Mouse (Mus musculus): ENCODE data around the gene Magi3. TPM values are rescaled to one million over a fixed set of nuclear protein-coding genes. Genes with fewer than 3 reads are reported as not detected.

Gene Magi3
- total RNA-seq, 2 experiments from 2014 or later: 28.8 to 29.9 TPM

DNA sequence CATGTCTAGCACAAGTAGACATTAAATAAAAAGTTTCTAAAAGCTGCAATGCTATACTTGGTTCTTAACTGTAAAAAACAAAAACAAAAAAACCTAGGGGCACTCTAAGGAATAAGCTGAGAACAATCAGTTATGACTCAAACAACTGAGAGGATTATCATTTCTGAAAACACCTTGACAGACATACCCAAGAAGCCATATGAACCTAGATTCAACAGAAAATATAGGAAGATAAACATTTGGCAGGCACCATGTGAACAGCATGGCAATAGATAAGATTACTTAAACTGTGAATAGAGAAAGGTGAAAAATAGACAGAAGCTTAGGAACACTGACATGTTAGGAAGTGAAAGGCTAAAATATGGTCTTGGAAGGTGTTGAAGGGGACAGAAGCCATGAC is 150.8 kb downstream of the Magi3 start:
- no peak for DNase-seq (ENCODE audit: extremely low spot score in 1 of 2, low spot score in 1 of 2)

- DNase-seq (ENCODE audit: extremely low spot score in 1 of 2, low spot score in 1 of 2): peak; percentile 8
These were observed 161.1 kb downstream of the Magi3 start for GRCm38 (mm10) chr3:104059001-104059622.

DNA sequence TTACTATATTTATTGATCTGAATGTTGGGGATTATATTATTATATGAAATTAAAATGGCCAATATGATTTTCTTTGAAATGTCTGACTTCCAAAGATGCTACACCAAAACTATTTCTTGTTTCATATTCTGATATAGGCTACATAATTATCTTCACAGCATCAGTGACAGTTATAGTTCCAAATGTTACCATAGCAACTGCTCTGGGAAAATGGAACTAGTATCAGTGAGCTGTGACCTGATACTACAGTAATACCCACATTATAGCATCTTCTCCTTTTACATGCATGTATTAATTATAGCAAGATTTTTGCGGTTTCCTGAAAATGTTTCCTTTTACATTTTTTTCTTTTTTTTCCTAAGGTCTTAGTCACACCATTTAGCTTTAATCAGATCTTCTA is 187.4 kb downstream of the Magi3 start:
- DNase-seq (ENCODE audit: extremely low spot score in 1 of 2, low spot score in 1 of 2): no peak

- DNase-seq (ENCODE audit: extremely low spot score in 1 of 2, low spot score in 1 of 2): no peak
These were observed 188.1 kb downstream of the Magi3 start for GRCm38 (mm10) chr3:104032086-104032485.

- no peak for DNase-seq (ENCODE audit: extremely low spot score in 1 of 2, low spot score in 1 of 2)
These were observed 193.2 kb downstream of the Magi3 start for GRCm38 (mm10) chr3:104026938-104027337.

- no peak for DNase-seq (ENCODE audit: extremely low spot score in 1 of 2, low spot score in 1 of 2)
These were observed 200.1 kb downstream of the Magi3 start for GRCm38 (mm10) chr3:104020101-104020500.

DNA sequence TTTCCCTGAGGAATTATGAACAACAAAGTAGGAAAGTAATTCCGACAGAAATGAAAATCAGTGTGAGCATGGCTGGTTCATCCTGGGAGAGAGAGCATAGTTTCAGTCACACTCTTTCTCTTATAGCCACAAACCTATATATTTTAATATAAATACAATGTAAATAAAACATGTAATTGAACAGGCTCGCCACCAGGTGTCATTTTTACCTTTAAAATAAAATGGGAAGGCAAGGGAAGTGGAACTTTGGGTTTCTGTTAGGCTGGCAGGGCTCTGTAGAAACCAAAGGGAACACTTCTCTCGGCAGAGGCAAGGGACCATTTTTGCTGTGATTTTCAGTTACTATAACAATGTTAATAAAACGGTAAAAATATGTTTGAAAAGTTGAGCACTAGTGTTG is 200.7 kb downstream of the Magi3 start:
- no peak for DNase-seq (ENCODE audit: extremely low spot score in 1 of 2, low spot score in 1 of 2)

- DNase-seq (ENCODE audit: extremely low spot score in 1 of 2, low spot score in 1 of 2): no peak
These were observed 202.2 kb downstream of the Magi3 start for GRCm38 (mm10) chr3:104017931-104018330.

- no peak for DNase-seq (ENCODE audit: extremely low spot score in 1 of 2, low spot score in 1 of 2)
These were observed 208.2 kb downstream of the Magi3 start for GRCm38 (mm10) chr3:104011972-104012371.

DNA sequence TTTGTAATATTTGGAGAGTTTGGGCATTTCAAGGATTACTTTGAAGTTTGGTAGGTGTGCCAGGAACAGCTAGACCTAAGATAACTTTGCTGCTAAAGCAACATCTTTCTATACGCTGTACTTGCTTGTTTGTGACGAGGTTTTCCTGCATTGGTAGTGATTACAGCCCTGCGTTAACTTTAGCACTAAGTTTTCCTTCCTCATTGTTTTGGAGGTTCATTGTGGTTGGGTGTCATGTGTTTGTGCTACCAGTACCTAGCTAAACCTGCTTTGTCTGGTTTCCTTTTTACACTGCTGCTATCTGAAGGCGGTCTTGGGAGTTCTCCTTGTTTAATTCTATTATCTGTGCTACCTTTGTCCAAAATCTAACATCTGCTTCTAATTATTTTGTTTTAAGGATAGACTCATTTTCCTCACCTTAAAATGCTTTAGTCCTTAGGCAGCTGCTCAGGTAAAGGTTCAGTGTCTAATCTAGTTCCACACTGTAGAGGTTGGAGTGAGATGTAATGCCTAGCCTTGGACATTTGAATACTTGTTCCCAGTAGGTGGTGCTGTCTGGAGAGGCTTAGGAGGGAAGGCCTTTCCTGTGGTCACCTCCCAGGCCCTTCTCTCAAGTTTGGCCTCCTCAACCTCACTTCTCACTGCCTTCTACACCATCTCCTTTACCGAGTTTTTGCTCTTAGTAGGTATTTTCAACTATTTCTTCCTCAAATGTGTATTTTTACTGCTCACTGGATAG is 210.1 kb downstream of the Magi3 start:
- no peak for DNase-seq (ENCODE audit: extremely low spot score in 1 of 2, low spot score in 1 of 2)

DNA sequence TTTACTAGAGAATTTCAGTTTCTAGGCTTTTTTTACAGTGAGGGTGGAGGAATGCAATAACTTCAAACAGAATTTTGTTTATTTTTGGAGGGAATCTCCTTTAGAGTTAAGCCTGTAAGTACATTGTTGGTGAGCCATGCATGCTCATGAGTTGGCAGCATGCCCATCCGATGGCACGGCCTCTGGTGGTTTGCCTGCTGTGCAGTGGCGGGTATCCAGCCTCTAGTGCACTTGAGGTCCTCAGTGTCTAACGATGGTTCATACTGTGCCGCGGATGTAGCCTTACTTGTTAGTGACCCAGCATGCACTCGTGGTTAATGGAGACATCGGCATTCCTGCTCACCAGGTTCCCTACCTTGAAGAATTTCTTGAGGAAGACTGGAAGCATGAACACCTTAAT is 212.7 kb downstream of the Magi3 start:
- DNase-seq (ENCODE audit: extremely low spot score in 1 of 2, low spot score in 1 of 2): peak in 1 of 2 experiments; percentile 29

DNA sequence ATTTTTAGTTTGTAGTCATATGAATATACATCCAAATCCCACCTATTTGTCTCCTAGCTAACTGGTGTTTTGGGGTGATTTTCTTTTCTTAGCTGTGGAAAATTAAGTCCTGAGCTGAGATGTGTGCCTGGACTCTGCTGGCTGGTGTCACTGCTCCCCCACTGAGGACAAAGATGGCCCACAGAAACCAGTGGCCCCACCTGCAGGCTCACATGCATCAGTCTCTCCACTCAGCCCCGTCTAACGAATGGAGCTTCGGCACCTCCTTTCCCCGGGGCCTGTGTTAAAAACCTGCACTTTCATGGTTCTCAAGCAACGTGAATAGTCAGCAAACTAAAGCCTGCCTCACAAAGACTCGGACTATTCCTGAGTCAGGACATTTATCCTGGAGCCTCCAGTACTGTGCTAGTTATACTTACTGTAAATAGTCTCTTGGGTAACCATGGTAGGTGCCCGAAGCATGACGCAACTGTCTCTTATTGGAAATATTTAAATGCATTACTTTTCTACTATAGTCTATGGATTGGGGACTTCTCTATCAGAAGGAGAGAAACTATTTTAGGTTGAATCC is 213.2 kb downstream of the Magi3 start:
- no peak for DNase-seq (ENCODE audit: extremely low spot score in 1 of 2, low spot score in 1 of 2)

GRCm38 (mm10) chr3:103998724-103999123 is 221.4 kb downstream of the Magi3 start:
- no peak for DNase-seq (ENCODE audit: extremely low spot score in 1 of 2, low spot score in 1 of 2)

DNA sequence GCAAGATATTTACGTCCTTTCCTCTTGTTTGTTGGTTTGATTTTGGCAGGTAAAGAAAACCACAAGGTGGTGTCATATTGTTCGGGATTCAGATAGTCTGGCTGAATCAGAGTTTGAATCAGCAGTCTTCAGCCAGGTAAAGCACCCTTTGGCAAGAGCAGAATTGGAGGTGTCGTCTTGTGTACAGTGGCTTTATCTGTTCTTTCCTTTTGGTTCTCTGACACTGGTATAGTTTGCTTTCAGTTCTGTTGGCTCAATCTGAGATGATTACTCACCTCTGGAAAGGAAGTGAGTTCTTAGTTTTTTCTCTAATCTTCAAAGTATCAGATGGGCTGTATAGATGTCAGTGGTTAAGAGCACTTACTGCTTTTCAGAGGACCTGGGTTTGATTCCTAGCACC is 228.9 kb downstream of the Magi3 start:
- no peak for DNase-seq (ENCODE audit: extremely low spot score in 1 of 2, low spot score in 1 of 2)

DNA sequence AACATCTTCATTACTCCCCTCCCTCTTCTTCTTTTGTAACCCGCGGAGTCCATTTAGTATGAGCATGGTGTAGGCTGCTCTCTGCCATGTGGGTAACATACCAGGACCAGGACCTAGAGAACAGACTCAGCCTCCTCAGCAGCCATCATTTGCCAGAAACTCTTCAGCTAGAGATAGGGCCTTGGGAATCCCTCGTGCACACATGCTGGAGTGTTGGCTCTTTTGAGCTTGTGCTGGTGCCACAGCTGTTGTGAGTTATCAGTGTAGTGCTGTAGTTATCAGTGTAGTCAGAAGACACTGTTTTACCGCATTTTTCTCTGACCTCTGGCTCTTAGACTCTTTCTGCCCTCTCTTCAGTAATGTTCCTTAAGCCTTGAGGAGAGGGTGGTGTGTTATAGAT is 230.8 kb downstream of the Magi3 start:
- no peak for DNase-seq (ENCODE audit: extremely low spot score in 1 of 2, low spot score in 1 of 2)

DNA sequence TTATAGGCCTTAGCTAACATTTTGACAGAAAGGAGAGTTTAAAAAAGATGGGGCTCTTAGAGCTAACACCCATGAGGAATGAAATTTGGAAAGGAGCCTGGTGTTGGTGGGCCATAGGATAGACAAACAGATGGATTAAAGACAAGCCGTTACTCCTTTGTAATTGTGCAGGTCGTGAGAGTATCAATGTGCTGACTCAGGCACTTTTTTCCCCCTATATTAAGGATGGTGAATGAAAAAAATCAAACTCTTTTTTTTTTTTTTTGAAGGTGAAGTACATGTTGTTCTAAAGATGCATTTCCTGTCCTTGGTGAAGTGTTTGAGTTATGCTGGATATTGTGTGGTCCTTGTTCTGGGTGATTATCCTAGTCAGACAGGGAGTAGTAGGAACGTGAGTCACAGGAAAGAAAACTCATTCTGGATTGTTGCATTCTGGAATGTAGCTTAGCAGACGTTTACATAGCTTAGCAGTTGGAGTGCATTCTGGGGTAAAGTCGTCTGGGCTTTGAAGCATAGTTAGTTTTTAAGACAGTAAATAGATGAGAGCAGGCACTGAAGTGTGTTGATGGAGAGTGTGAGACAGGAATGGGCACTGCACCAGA is 232.2 kb downstream of the Magi3 start:
- DNase-seq (ENCODE audit: extremely low spot score in 1 of 2, low spot score in 1 of 2): no peak

DNA sequence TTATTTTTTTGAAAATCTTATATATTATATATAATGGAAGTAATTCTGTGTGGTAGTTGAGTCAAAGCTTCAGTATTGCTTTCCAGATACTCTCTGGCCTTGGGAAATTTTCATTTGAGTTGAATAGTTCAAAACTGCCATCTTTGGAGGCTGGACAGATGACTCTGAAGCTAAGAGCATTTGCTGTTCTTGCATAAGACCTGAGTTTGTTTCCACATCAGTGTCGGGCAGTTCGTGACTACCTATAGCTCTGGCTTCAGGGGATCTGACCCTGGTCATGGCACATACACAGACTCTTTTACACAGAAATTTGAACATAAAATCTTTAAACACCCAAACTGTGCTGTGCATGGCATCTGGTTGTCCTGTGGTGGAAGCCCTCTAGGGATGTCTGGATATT is 235.0 kb downstream of the Magi3 start:
- no peak for DNase-seq (ENCODE audit: extremely low spot score in 1 of 2, low spot score in 1 of 2)

DNA sequence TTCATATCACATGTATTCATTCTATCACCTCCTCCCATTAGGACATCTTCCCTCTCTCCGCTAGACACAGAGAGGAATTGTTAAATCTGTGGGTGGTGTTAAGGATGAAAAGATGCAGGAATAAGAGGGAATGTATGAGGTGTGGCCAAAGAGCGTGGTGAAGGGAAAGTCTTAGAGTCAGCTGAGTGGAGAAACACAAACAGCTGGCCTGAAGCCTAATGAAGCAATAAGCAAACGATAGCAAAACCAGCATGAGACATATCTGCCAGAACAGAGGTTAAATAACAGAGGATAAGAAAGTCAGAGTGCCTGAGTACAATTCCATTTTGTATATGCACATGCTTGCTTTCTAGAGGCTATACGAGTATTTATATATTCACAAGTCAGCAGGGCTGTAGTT is 235.6 kb downstream of the Magi3 start:
- no peak for DNase-seq (ENCODE audit: extremely low spot score in 1 of 2, low spot score in 1 of 2)

GRCm38 (mm10) chr3:103971157-103971556 is 249.0 kb downstream of the Magi3 start:
- no peak for DNase-seq (ENCODE audit: extremely low spot score in 1 of 2, low spot score in 1 of 2)

GRCm38 (mm10) chr3:103968701-103969100 is 251.5 kb downstream of the Magi3 start:
- DNase-seq (ENCODE audit: extremely low spot score in 1 of 2, low spot score in 1 of 2): peak in 1 of 2 experiments; percentile 35

DNA sequence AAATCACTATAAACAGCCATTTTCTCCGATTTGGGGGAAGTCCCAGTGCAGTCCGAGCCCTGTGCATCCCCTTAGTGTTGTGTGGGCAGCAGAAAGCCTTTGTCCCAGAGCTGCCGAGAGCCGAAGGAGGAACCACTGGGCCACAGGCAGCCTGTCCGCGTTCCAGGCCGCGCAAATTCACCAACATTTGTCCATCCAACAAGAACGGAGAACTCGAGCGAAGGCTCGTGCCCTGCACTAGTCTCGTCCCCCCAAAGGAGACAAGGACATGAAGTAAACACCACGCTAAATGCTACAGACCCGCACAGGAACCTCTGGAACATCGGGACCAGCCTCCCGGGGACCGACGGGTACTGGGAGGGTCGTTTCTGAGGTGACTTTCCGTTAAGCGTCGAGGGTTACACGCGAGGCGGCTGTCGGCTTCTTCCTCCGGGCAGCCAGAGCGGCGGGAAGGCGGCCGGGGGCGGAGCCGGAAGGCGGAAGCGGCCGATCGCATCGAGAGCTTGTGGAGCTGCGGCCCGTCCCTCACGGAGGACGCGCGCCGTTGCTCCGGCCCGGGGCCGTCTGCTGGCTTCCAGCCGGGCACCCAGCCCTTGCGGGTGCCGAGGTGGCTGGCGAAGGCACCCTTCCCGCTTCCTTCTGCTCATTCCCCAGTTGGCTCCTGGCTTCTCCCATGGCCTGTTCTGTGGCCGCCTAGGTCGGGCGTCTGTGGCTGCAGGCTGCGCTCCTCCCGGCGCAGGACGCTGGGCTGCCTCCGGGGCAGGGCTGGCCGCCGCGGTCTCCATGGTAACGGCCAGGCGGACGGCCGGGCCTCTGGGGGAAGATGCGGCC is 252.1 kb downstream of the Magi3 start, which contains the start of gene Phtf1:
Phtf1 (plus strand) TSS at position 250 of the 831 bp plus-strand sequence.
- DNase-seq (ENCODE audit: extremely low spot score in 1 of 2, low spot score in 1 of 2): peak; percentile 69 to 81

All from layer of hippocampus, postnatal 25 days (tissue).